Mouse (Mus musculus) mesoderm, embryonic 11.5 days (tissue): ENCODE results near the gene Metrn.
"Not testable (repeated sequence)": the region's sequence is repeated elsewhere in the genome, so short reads cannot be mapped to it uniquely, and the experiment has no call there.

ENCODE experiments used
- DNase-seq: peaks from one replicate; pipeline ENCODE4 v3.0.0-alpha.2; 2012; ENCODE audit warnings: low read depth, low spot score

Gene Metrn

DNA sequence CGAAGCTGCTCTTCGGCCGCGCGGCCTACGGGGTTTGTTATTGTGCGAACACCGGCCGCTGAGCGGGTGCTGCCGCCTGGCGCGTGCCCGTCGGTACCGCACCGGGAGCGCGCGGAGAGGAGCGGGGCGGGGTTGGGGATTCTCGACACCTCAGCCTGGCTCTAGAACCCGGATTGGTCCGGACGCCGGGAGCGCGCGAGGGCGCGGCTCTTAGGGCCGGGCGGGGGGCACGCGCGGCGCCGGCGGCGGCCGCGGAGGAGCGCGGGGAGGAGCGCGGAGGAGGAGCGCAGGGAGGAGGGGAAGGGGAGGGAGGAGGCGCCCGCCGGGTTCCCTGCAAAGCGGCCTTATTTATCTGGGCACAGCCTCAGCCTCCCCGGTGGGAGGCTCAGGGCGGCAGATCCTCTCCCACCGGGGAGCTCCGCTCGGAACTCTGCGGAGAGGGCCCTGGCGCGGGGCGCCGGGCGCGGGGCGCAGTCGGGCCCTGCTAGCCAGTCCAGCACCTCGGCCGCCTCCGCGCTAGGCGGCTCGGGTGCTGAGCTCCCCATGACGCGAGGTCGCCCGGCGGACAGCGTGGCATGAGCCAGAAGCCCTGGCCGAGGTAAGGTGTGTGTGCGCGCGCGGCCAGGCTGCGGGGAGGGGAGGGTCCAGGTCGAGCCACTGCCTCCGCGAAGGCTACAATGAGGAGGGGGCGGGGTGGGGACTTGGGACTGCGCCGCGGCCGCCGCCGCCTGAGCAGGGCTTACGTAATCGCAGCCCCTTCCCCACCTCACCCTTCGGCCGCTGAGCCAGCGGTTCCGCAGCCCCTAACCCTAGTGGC lies 12.1 kb upstream of the Metrn start, which contains the start of gene Fbxl16:
Gene Fbxl16, plus strand, starts transcription at position 297 of the 817 bp plus-strand sequence.
- DNase-seq = peak; percentile 89

DNA sequence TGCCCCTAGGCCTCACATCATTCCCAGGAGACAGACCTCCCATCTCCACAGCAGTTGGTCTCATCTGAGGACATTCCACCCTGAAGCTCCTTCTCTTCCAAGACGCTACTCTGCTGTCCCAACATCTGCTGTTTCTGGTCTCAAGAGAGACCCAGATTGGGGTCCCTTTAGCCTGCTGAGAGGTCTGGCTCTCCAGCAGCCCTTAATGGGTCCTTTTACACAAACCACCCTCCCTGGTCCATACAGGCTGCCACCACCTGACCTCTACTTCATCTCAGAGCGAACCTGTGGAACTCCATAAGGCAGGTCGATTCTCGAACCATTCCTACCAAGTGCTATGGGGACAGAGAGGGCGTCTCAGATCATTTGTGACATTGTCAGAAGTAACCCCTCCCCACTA lies 11.1 kb upstream of the Metrn start:
- DNase-seq = no peak

DNA sequence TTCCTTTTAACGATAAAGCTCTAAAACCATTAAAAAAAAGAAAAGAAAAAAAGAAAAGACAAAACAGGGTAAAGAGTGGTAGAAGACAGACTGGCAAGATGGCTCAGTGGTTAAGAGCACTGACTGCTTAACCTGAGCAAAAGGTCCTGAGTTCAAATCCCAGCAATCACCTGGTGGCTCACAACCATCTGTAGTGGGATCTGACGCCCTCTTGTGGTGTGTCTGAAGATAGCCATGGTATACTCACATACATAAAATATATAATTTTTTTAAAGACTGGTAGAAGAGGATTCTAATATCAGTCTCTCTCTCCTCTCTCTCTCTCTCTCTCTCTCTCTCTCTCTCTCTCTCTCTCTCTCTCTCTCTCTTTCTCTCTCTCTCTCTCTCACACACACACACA lies 10.5 kb upstream of the Metrn start:
- not testable (repeated sequence) for DNase-seq

DNA sequence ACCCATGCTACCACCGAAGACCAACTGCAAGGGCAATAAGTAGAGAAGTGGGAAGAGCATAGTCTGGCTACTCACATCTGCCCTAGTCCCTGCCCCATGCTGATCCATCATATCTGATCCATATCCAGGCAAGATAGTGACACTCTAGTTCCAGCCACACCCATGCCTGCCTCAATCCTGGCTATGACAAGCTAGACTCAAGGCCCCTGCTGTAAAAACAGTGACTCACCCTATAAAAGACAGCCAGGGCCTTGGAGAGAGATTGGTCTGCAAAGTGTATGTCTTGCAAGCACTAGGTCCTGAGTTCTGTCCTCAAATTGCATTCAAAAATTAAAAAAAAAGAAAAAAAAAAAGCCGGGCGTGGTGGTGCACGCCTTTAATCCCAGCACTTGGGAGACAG lies 9.6 kb upstream of the Metrn start:
- no peak for DNase-seq

DNA sequence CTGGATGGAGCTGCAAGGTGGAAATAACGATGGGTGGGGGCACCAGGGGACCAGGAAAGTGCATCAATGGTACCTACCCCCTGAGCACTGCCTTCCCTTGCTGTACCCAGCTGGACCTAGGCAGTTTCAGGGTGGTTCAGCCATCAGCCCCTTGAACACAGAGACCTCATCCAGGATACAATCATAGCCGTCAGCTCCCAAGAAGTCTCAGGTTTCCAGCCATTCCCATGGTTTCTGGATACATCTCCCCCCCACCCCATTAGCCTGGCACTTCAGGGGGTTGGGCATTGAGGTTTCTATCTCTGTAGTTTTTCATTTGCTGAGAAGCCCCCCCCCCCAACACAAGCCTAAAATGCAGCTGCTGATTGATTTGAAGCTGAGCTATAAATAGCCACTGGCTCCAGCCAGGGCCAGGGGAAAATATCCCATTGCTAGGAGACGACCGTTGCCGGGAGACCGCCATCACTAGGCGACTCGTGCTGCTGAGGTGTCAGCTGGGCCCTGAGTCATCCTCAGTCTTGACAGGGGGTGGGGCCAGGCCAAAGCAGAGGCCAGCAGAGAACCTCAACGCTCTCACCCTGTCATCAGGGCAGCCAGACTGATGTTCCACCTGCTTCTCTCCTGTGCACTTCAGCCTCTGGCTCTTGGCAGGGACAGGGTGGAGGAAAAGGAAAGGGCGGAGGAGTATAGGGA lies 6.0 kb upstream of the Metrn start:
- DNase-seq = peak; percentile 91

DNA sequence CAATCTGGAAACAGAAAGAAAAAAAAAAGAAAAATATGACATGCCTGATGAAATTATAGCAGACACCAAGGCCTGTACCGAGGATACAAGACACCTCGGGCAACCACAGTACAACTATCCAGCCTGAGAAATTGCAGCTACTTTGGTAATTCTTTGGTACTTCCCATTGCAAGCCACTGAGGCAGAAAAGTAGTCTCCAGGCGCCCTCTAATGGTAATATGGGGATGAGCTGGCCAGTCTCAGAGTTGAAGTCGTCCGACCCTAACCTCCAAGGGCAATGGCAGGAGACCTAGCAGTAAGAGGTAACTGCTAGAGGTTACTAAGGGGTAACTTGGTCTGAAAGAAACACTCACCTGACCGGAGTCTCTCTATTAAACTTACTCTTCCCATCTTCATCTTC lies 4.1 kb upstream of the Metrn start:
- DNase-seq = peak; percentile 80

DNA sequence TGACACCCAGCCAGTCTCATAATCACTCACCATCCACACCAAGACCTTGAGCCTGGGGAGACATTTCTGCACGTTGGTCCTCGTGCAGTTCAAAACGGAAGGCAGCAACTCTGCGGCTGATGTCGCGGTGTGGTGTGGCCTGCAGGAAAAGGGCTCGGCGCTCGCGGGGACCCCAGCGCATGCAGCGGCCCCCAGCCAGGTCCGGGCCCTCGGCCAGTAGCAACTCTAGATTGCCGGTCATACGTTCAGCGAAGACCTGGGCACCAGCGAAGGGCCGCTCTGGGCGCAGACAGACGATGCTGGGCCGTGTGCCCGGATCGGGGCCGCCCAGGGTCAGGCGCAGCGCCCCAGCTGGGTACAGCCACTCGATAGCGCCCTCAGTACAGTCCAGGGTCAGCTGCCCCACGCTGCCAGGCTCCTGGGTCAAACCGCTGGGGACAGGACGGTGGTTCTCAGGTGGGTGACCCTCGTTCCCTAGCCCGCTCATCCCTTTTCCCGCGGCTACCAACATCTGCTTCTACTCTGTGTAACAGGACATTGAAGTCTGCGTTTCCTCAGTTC lies 645 bp downstream of the Metrn start:
- no peak for DNase-seq

DNA sequence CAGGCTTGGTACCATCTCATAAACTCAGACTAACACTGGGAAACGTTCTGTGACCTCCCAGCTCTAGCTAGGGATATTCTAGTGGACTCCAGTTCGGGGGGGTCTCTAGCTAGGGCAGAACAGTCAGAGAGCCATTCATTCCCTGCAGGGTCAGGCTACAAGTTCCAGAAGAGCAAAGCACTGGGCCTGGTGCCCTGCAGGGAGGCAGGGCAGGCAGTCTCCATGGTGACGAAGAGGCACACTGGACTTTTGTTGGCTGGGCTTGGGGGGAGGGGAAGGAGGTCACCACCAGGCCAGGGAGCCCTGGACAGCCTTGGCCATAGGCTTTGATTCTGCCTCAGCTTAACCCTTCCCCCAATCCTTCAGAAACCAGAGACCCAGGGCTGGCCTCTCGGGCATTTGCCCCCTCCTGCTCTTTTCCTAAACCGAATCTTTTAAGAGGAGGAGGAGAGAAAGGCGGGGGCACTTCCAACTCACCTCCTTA lies 1.3 kb downstream of the Metrn start, which contains the start of gene AC134908.4:
Gene AC134908.4, minus strand, starts transcription at position 51 of the 484 bp plus-strand sequence.
- DNase-seq = peak; percentile 88

DNA sequence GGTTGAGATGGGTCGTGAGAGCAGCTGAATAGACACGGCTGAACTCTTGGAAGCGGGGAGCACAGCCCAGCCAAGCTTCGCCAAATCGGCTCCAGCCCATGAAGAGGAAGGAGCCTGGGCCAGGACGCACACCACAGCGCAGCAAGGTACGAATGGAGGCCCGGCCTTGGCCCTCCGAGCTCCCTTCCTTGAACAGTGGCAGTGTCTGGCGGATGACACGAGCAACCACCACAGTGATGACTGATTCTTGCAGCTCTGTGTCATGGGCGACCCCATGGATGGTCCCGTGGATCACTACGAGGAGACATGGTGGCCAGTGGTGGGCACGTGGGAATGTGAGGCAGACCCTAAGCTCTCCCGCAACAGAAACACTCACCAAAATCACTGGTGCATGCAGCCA lies 1.9 kb downstream of the Metrn start:
- DNase-seq = no peak

DNA sequence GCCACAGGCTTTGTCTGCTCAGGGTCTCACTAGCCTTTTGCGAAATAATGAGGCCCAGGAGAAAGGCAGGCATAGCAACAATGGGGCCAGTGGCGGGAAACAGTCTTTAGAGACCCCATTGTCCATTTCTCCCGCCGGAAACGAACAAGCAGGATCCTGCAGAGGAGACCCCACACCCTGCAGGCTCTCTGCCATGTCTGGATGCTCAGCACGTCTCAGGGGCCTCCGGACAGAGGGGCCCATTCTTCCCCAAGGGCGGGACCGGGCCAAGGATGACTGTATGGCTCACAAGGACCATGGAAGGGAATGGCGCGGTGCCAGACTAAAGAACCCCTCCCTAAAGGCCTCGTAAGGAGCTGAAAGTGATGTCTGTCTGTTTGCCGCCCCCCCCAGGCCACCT lies 2.7 kb downstream of the Metrn start:
- DNase-seq = peak; percentile 42

DNA sequence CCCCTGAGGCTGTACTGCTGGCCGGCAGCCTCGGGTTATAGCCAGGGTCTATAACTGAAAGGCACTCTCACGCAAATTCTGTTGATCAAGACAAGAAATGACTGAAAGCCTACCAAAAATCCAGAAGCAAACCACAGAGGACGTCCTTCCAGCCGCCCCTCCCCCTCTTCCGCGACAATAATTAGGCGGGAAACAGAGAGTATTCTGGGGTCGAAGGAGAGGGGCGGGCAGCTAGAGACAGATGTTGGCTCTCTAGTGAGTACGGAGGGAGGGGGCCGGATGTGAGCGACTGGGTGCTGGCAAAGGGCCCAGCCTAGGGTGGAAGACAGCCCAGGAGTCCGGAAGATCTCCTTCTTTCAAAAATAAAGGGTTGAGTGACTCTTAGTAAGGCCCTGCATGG lies 4.3 kb downstream of the Metrn start, which contains the start of gene Fam173a:
Gene Fam173a, minus strand, starts transcription at position 287 of the 400 bp plus-strand sequence.
- peak; percentile 58 for DNase-seq

DNA sequence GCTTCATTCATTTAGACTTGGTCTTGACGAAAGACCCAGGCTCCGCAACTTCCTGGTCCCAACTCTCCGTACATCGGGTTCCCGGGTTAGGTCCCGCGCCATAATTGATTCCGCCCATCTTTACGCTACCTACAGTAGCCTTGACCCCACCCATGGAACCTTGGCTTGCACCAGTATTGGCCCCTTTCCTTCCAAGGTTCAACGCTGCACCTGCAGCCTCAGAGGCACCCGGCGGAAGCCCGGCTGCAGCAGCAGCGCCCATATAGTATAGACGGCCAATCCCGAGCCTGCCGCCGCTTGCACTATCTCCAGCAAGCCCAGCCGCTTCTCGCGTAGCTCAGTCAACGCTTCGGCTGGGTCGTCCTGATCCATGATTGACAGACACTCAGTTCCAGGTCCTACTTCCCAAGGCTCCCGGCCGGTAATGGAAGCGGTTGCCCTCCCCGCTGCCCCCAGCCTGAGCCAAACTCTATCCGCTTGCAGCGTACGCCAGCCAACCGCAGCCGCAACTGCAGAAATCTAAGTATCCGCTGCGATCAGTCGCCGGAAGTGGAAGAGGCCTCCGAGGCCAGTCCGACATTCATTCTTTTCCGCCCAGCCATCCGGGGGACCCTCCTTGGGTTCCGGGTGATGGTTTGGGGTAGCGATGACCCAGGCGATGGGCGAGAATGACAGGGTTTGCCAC lies 5.0 kb downstream of the Metrn start:
- DNase-seq = peak; percentile 86

DNA sequence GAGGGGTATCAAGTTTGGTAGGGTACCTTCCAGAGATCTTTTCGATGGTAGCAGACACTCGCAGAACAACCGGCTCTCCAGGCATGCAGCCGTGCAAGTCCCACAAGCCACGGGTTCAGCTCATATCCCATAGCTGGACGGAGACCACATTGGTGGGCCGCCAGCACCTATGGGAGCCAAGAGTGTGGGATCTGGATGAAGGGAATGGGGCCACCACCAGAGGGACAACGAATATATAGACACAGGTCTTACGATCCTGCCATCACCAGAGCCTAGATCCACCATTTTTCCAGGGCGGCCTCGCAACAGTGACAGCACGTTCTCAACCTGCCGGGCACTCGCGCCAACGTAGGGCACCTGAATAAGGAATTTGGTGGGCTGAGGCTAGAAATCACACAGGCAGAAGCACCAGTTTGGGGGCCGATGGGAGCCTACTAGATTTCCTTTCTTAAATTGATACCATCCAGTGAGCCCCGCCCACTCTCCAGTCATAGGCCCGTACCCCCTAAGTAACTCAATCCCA lies 5.6 kb downstream of the Metrn start:
- no peak for DNase-seq

DNA sequence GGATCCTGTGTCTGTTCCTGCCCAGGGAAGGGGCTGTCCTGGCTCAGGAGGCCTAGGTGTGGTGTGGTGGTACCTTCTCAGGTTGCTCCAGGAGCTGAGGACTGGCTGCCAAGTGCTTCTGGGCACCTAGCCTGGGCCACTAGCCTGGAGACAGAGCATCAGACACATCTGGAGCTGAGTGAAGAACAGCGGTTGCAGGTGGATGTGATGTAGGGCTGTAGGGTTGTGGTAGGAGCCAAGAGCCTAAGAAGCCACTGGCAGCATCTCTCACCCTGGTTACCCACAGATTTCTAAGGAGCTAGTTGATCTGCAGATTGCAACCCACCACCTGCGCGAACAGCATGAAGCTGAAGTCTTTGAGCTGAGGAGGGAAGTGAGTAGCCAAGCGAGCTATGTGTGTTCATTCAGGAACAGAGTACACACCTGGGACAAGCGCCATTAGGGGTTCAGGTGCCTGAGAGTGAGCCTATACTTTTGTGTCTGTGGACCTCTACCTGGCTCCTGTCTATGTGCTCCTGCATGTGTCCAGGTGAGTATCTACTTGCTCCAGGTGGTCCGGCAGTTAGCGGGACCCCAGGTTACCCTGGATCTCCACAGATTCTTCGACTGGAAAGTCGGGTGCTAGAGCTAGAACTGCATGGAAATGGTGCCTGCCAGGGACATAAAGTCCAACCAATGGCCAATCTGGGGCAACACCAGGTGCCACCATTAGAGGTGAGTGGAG lies 10.0 kb downstream of the Metrn start:
- no peak for DNase-seq

DNA sequence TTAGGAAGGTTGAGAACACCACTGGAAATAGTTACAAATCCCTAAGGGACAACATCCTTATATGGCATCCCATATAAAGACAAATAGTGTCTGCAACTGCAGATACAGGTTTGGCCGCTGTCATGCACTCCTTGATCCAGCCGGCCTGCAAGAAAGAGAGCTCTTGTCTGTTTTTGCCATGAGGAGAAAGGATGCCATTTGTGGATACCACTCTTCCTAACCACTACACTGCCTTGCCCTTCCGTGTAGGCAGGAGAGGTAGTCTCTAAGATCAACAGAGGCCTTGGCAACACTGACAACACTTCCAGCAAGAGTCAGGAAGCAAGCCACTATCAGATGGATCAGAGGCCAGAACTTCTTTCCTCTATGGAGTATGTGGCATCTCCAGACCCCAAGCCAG lies 10.7 kb downstream of the Metrn start, which contains the start of gene Ccdc78:
Gene Ccdc78, plus strand, starts transcription at position 301 of the 400 bp plus-strand sequence.
- DNase-seq = no peak

DNA sequence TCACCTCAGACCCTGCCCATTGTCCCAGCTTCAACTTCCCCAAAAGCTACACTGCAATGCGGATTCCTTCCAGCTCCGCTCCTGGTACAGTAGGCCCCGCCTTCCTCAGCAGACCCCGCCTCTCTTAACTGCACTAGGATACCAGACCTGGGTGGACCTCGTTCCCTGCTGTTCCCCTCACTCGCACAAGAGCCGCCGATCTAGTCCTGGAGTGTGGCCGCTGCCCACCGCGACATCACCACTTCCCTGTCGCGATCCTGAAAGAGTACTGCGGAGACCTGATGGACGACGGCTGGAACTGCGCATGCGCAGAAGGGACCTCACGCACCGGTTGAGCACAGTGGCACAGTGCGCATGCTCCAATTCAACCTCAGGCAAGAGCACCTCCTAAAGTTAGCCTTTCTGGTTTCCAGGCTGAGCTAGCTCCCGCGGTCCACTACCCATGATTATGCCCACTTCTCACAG lies 11.6 kb downstream of the Metrn start, which contains the start of gene Haghl:
Gene Haghl, minus strand, starts transcription at position 393 of the 465 bp plus-strand sequence.
- peak; percentile 98 for DNase-seq

DNA sequence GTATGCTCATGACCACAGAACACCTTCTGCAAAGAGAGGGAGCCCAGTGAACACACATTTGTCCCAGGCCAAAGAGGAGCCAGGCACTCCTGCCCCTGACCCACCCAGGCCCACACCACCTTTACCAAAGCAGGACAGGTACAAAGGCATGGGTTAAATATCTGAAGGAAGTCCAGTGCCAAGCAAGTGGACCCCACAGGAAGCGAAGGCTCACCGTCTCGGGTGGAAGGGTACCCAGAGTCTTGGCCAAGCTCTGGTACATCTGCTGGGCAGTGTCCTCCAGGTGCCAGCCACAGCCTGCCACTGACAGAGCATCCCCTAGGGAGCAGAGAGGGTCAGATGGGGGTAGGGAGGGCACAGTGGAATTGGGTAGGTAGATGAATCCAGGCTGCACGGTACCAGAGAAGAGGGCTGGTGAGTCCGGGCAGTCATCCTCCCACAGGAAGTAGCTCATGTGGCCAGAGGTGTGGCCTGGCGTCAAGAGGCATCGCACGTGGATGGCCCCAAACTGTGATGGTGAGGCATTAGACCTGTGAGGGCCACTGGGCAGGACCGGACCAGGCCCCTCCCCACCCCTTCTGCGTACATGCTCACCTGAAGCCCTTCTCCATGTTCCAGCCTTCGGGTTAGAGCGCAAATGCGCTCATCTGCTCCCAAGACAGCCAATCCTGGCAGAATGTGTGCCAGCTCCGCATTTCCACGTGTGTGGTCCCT lies 12.9 kb downstream of the Metrn start:
- no peak for DNase-seq

DNA sequence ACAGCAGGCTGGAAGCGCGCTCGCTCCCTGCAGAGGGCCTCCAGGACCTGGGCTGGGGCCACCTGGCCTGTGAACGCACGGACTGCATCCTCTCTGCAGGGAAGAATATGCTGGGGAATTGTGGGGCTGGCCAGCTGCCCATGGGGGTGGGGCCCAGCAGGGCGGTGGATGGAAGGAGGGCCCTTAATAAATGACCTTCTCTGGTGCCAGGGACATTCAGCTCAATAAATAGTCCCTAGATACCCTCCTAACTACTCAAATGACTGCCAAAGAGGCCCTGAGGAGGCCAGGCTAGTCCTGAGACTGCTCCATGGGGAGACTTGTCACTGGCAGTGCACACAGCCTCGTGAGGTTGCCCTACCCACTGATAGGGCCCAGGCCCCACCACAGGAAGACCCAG lies 13.8 kb downstream of the Metrn start:
- no peak for DNase-seq

DNA sequence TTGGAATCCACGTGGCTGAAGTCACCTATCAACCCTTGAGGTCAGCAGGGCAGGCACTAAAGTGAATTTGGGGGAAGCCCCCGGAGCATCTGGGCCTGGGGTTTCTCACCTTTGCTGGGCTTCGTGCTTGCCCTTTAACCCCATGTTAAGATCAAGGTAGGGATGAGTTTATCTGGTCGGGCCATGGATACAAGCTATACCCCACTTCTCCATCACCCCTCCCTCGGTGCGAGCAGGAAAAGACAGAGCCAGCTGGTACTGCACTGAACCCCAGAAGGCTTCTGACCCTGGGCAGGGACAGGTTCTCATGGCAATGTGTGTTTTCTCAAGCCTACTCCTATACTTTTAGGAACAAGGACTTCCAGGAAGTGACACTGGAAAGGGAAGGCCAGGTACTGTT lies 15.6 kb downstream of the Metrn start:
- DNase-seq = no peak

DNA sequence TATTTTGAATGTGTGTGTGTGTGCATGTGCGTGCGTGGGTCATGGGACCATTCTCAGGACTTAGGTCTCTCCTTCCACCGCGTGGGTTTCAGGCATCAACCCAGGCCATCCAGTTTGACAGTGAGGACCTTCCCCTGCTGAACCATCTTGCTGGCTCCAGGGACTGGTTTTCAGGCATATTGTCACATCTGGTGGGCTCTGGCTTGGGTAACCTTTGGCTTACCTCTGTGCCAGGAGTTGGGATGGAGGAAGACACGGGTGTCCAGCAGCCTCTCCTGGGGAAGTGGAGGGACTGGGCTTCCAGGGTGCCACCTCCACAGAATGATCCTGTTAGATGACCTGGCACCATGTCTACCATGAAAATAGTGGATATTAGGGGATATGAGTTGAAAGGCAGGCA lies 19.0 kb downstream of the Metrn start:
- DNase-seq = no peak
